Mouse (Mus musculus): ENCODE data around the gene Gm6526.
"Not testable (repeated sequence)": the region's sequence is repeated elsewhere in the genome, so short reads cannot be mapped to it uniquely, and the experiment has no call there.

The Gm6526 gene

GRCm38 (mm10) chr14:43747566-43747965, at the start of gene Gm6526:
Gene Gm6526 (plus strand): TSS chr14:43747866.
- not testable (repeated sequence) for DNase-seq (ENCODE audit: low spot score in 2 of 2)

- DNase-seq (ENCODE audit: low spot score in 2 of 2): not testable (repeated sequence)
Observed at GRCm38 (mm10) chr14:43727385-43727784, 20.3 kb upstream of the Gm6526 start, which contains the start of gene Gm16506. Gene Gm16506 (minus strand): TSS chr14:43727485.

- DNase-seq (ENCODE audit: low spot score in 2 of 2): not testable (repeated sequence)
Observed at GRCm38 (mm10) chr14:43784645-43785044, 37.0 kb downstream of the Gm6526 start, which contains the start of gene Gm8180. Gene Gm8180 (minus strand): TSS chr14:43784745.

- DNase-seq (ENCODE audit: low spot score in 2 of 2): not testable (repeated sequence)
Observed at GRCm38 (mm10) chr14:43793811-43794210, 46.1 kb downstream of the Gm6526 start.

- no peak for DNase-seq (ENCODE audit: low spot score in 2 of 2)
Observed at GRCm38 (mm10) chr14:43796069-43796904, 48.6 kb downstream of the Gm6526 start.

- not testable (repeated sequence) for DNase-seq (ENCODE audit: low spot score in 2 of 2)
Observed at GRCm38 (mm10) chr14:43796905-43797470, 49.3 kb downstream of the Gm6526 start.

- DNase-seq (ENCODE audit: low spot score in 2 of 2): not testable (repeated sequence)
Observed at GRCm38 (mm10) chr14:43804435-43804834, 56.8 kb downstream of the Gm6526 start.

Measured in urinary bladder, adult 18-20 months (tissue).